ENCODE assay signal across 27 mouse cellular contexts in genomic region chr7:98145842-98146446, GRCm38 (mm10). TPM values are rescaled to one million over a fixed set of nuclear protein-coding genes. Genes with fewer than 3 reads are reported as not detected.
DNase-seq lines count a peak whose midpoint lies in the region; ATAC-seq and TF ChIP-seq lines count a peak whose summit lies in the region.
"Had no signal": no experiment of that assay in that cellular context is flagged by ENCODE, and none has a peak within 500 bp of the region (broad histone marks: within the 10 kb centered on the region; RNA-seq: fewer than 3 reads in every experiment).

No protein-coding gene starts in this region.

- H3K9me3 ChIP-seq in liver, embryonic 12.5 days (replicated peaks): no peaks in the 10 kb centered on the region
- H3K9me3 ChIP-seq: embryonic facial prominence, embryonic 10.5 days; forebrain, embryonic 12.5 days; liver, embryonic 13.5 days; midbrain, embryonic 12.5 days; neural tube, embryonic 15.5 days had no signal

- H3K4me1 ChIP-seq in cerebellum, adult 2 months (ENCODE audit: control insufficient read depth, insufficient read depth, low read length): peaks cover 11% of the 10 kb centered on the region
- H3K4me1 ChIP-seq in liver, adult 2 months (ENCODE audit: control insufficient read depth, insufficient read depth, low read length): peaks cover 15% of the 10 kb centered on the region
- peaks cover 65% of the 10 kb centered on the region for H3K4me1 ChIP-seq in liver, embryonic 12.5 days
- H3K4me1 ChIP-seq in thymus, adult 2 months (replicated peaks; ENCODE audit: control insufficient read depth, insufficient read depth, low read length): no peaks in the 10 kb centered on the region

- H3K27me3 ChIP-seq in cerebellum, adult 2 months (ENCODE audit: control insufficient read depth, insufficient read depth, low read length): no peaks in the 10 kb centered on the region
- H3K27me3 ChIP-seq in liver, adult 2 months (ENCODE audit: control insufficient read depth, insufficient read depth, low read length): no peaks in the 10 kb centered on the region
- H3K27me3 ChIP-seq in liver, embryonic 12.5 days (replicated peaks): no peaks in the 10 kb centered on the region
- H3K27me3 ChIP-seq in thymus, adult 2 months (ENCODE audit: control insufficient read depth, insufficient read depth, low read length): no peaks in the 10 kb centered on the region
- H3K27me3 ChIP-seq: forebrain, embryonic 12.5 days; liver, embryonic 13.5 days; neural tube, embryonic 15.5 days; Patski had no signal

- 43% methylated on average over 12 of the region's 12 CpGs for WGBS in cerebellum, adult 2 months
- 40% methylated on average over 12 of the region's 12 CpGs for WGBS in liver, adult 2 months
- 83% methylated on average over 12 of the region's 12 CpGs for WGBS in liver, embryonic 12.5 days (ENCODE audit: insufficient replicate concordance)
- 91% methylated on average over 12 of the region's 12 CpGs for WGBS in thymus, adult 2 months

- H3K4me2 ChIP-seq in liver, embryonic 12.5 days: no peak overlapping the region
- H3K4me2 ChIP-seq: forebrain, embryonic 12.5 days; liver, embryonic 13.5 days; lung, embryonic 14.5 days; midbrain, embryonic 12.5 days; neural tube, embryonic 15.5 days had no signal

- no peak for ATAC-seq in liver, embryonic 12.5 days
- ATAC-seq: hindbrain, embryonic 16.5 days; intestine, embryonic 16.5 days; Patski had no signal

- H3K4me3 ChIP-seq in cerebellum, adult 2 months (replicated peaks; ENCODE audit: insufficient read depth, low read depth, low read length): no peak overlapping the region
- H3K4me3 ChIP-seq in liver, adult 2 months (ENCODE audit: insufficient read depth, low read depth, low read length): no peak overlapping the region
- no peak overlapping the region for H3K4me3 ChIP-seq in liver, embryonic 12.5 days
- H3K4me3 ChIP-seq in thymus, adult 2 months (ENCODE audit: control insufficient read depth, insufficient read depth, low read length): no peak overlapping the region
- H3K4me3 ChIP-seq: embryonic facial prominence, embryonic 10.5 days; forebrain, embryonic 12.5 days; left cerebral cortex, adult 2 months; liver, embryonic 13.5 days; midbrain, embryonic 12.5 days; neural tube, embryonic 15.5 days had no signal

- DNase-seq in cerebellum, postnatal 10 days: peak; percentile 70 to 71
- no peak for DNase-seq in cerebellum, adult 2 months
- DNase-seq in liver, adult 2 months (ENCODE audit: extremely low read depth, low read depth, low spot score): peak; percentile 83
- DNase-seq in layer of hippocampus, postnatal 10 days (ENCODE audit: low spot score in 2 of 2): peak; percentile 70 to 73
- no peak for DNase-seq in thymus, adult 2 months
- no peak for DNase-seq in ovary, postnatal 36 days (ENCODE audit: low spot score)
- DNase-seq in lung, postnatal 14 days: no peak
- DNase-seq: adrenal gland, postnatal 14 days; B cell, adult 2 months; cerebellum, adult 18-20 months; kidney, postnatal 4 days; liver, embryonic 13.5 days; lung, embryonic 14.5 days; lung, postnatal 4 days; thymus, postnatal 4 days had no signal

- no peaks in the 10 kb centered on the region for H3K79me2 ChIP-seq in liver, adult 2 months (ENCODE audit: control insufficient read depth, insufficient read depth, low read length)

- TF ChIP-seq POLR2A in cerebellum, adult 2 months (IDR thresholded peaks at IDR 0.05; ENCODE audit: borderline replicate concordance, insufficient read depth, low read length): no peak
- TF ChIP-seq POLR2A in liver, adult 2 months (IDR thresholded peaks at IDR 0.05; ENCODE audit: extremely low read depth, insufficient read depth, low read length): no peak
- no peak for TF ChIP-seq POLR2A in thymus, adult 2 months (IDR thresholded peaks at IDR 0.05; ENCODE audit: control insufficient read depth, extremely low read depth, insufficient read depth, low read length, poor library complexity)

- no peak overlapping the region for H3K9ac ChIP-seq in liver, adult 2 months (ENCODE audit: low read depth, low read length)
- no peak overlapping the region for H3K9ac ChIP-seq in liver, embryonic 12.5 days
- H3K9ac ChIP-seq: forebrain, embryonic 12.5 days; liver, embryonic 13.5 days; lung, embryonic 14.5 days; midbrain, embryonic 12.5 days; neural tube, embryonic 15.5 days had no signal

- no peaks in the 10 kb centered on the region for H3K36me3 ChIP-seq in liver, adult 2 months (ENCODE audit: control insufficient read depth, insufficient read depth, low read length)
- H3K36me3 ChIP-seq in liver, embryonic 12.5 days: peaks cover 76% of the 10 kb centered on the region
- no peaks in the 10 kb centered on the region for H3K36me3 ChIP-seq in thymus, adult 2 months (ENCODE audit: control insufficient read depth, insufficient read depth, low read length)
- H3K36me3 ChIP-seq: embryonic facial prominence, embryonic 10.5 days; forebrain, embryonic 12.5 days; midbrain, embryonic 12.5 days had no signal

- no peak overlapping the region for H3K27ac ChIP-seq in cerebellum, adult 2 months (ENCODE audit: insufficient read depth, low read length)
- no peak overlapping the region for H3K27ac ChIP-seq in liver, adult 2 months (replicated peaks; ENCODE audit: insufficient read depth, low read depth, low read length)
- no peak overlapping the region for H3K27ac ChIP-seq in liver, embryonic 12.5 days
- no peak overlapping the region for H3K27ac ChIP-seq in thymus, adult 2 months (ENCODE audit: control insufficient read depth, insufficient read depth, low read length)
- H3K27ac ChIP-seq: embryonic facial prominence, embryonic 10.5 days; forebrain, embryonic 12.5 days; left cerebral cortex, adult 2 months; liver, embryonic 13.5 days; midbrain, embryonic 12.5 days; neural tube, embryonic 15.5 days had no signal

- TF ChIP-seq CTCF in cerebellum, adult 2 months (IDR thresholded peaks at IDR 0.05; ENCODE audit: borderline replicate concordance, insufficient read depth, low read depth, low read length): no peak
- TF ChIP-seq CTCF in liver, adult 2 months (IDR thresholded peaks at IDR 0.05; ENCODE audit: low read depth, low read length): no peak
- TF ChIP-seq CTCF in thymus, adult 2 months (IDR thresholded peaks at IDR 0.05; ENCODE audit: borderline replicate concordance, control insufficient read depth, extremely low read depth, insufficient read depth, low read length, poor library complexity): no peak

RNA-seq across cellular contexts. Expression of gene Omp, which starts 0.6 kb away (rescaled TPM):
- 0.57 and 0.60 TPM in 2 replicates for polyA plus RNA-seq in cerebellum, adult 2 months (2012; rRNA removed)
- 0.07 and 0.18 TPM in 2 replicates for total RNA-seq in liver, adult 2 months (2014; rRNA removed)
- polyA plus RNA-seq in liver, adult 2 months (2012; rRNA removed): 0.12 and 0.22 TPM in 2 replicates
- polyA plus RNA-seq in liver, embryonic 12.5 days (2016; fragmentation: Nextera tagmentation; extraction: Ambion mirVana): 0.89 TPM in 2 replicates
- 1 to 10 TPM; 1.5 to 1.8 TPM for total RNA-seq in layer of hippocampus, postnatal 10 days (2021)
- polyA plus RNA-seq in thymus, adult 2 months (2012; rRNA removed): 1.8 TPM in 2 replicates
- polyA plus RNA-seq: embryonic facial prominence, embryonic 10.5 days; midbrain, embryonic 12.5 days had no signal

RNA-seq across cellular contexts. Expression of gene Myo7a, which starts 26.6 kb away (rescaled TPM):
- polyA plus RNA-seq in cerebellum, adult 2 months (2012; rRNA removed): 19.2 and 22.0 TPM in 2 replicates
- total RNA-seq in liver, adult 2 months (2014; rRNA removed): 7.0 and 11.5 TPM in 2 replicates
- polyA plus RNA-seq in liver, adult 2 months (2012; rRNA removed): 8.2 and 11.0 TPM in 2 replicates
- polyA plus RNA-seq in liver, embryonic 12.5 days (2016; fragmentation: Nextera tagmentation; extraction: Ambion mirVana): 14.4 TPM in 2 replicates
- 10 to 100 TPM; 15.1 to 17.0 TPM for total RNA-seq in layer of hippocampus, postnatal 10 days (2021)
- 8.0 and 10.1 TPM in 2 replicates for polyA plus RNA-seq in thymus, adult 2 months (2012; rRNA removed)

RNA-seq across cellular contexts. Expression of gene Capn5, which starts 32.1 kb away (rescaled TPM):
- 20.9 and 21.9 TPM in 2 replicates for polyA plus RNA-seq in cerebellum, adult 2 months (2012; rRNA removed)
- total RNA-seq in liver, adult 2 months (2014; rRNA removed): 1.0 and 1.6 TPM in 2 replicates
- 2.2 TPM in 2 replicates for polyA plus RNA-seq in liver, adult 2 months (2012; rRNA removed)
- polyA plus RNA-seq in liver, embryonic 12.5 days (2016; fragmentation: Nextera tagmentation; extraction: Ambion mirVana): 20.0 and 23.5 TPM in 2 replicates
- total RNA-seq in layer of hippocampus, postnatal 10 days (2021): 10 to 100 TPM; 55.9 to 61.7 TPM
- 21.4 and 25.3 TPM in 2 replicates for polyA plus RNA-seq in thymus, adult 2 months (2012; rRNA removed)

RNA-seq across cellular contexts. Expression of gene B3gnt6, which starts 53.3 kb away (rescaled TPM):
- 0.73 and 1.1 TPM in 2 replicates for polyA plus RNA-seq in cerebellum, adult 2 months (2012; rRNA removed)
- total RNA-seq in liver, adult 2 months (2014; rRNA removed): not detected in 2 replicates
- 0.04 and 0.12 TPM in 2 replicates for polyA plus RNA-seq in liver, adult 2 months (2012; rRNA removed)
- not detected in 2 replicates for polyA plus RNA-seq in liver, embryonic 12.5 days (2016; fragmentation: Nextera tagmentation; extraction: Ambion mirVana)
- under 1 TPM in 1 of 2 experiments, not detected in 1; 0.22 TPM for total RNA-seq in layer of hippocampus, postnatal 10 days (2021)
- 0.34 and 0.40 TPM in 2 replicates for polyA plus RNA-seq in thymus, adult 2 months (2012; rRNA removed)
- total RNA-seq: gastrocnemius, adult 18-20 months; gastrocnemius, postnatal 4 days had no signal
- polyA plus RNA-seq: embryonic facial prominence, embryonic 10.5 days; intestine, embryonic 16.5 days; limb, embryonic 11.5 days; liver, embryonic 13.5 days; lung, embryonic 14.5 days; midbrain, embryonic 12.5 days had no signal

Comparison
In these comparisons a context has a peak if more than half of its experiments do, and no peak if none do; other contexts are left out.
1. DNase-seq: peak in cerebellum, postnatal 10 days (2 of 2), liver, adult 2 months (single experiment) and layer of hippocampus, postnatal 10 days (2 of 2); none in cerebellum, adult 2 months (0 of 2), thymus, adult 2 months (single experiment), ovary, postnatal 36 days (single experiment) and lung, postnatal 14 days (single experiment).